Mouse (Mus musculus) adrenal gland, adult (tissue): Measurements from ENCODE around the gene Hoxd3.

Experiments
- DNase-seq, 2 experiments: peaks; one replicate each; pipeline ENCODE4 v3.0.0; 2022 to 2023; ENCODE audit warnings: low spot score in 1 of 2; ENCODE audit not compliant: inconsistent age in 2 of 2

Gene Hoxd3

DNA sequence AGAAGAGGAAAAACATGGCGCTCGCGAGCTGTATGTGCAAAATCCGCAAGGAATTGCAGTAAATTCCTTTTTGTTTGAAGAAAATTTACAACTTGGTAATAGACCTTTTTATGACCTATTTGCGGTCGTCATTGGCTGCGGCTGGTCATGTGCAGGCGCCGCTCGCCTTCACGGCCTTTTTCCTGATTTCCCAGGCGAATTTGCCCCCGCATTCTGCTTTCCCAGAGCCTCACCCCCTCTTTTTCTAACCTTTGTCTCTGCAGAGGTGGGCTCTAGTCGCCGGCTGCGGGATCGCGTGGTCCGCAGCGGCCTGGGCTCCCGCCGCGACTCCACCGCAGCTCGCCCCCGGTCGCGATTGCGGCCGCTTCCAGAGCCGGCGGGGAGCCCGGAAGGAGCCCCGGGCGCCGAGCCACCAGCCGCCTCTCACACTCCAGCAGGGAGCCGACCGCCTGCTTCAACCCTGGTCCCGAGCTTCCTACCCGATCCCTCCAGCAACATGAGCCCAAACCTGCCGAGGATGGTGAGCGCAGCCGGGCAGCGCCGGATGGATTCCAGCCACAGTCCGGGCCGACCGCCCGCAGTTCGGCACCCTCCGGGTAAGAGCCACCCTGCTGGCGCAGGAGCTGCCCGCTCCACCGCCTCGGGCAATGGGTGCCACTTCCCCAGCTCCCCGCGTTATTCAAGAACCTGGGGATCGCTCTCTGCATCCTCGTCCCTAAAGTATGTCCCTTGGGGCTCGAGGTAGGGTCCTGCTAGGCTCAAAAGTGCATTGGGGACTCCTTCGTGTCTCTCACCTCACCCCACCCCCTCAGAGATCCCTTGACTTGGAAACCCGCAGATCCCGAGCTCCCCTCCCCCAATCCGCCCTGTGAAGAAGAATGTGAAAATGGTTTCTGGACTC is at the start of gene Hoxd3, which contains the start of gene Hoxd4:
Hoxd3 (plus strand) TSS at position 207 of the 901 bp plus-strand sequence.
Hoxd4 (plus strand) TSS at position 209 of the 901 bp plus-strand sequence.
- DNase-seq, result peak; percentile 81 to 95

DNA sequence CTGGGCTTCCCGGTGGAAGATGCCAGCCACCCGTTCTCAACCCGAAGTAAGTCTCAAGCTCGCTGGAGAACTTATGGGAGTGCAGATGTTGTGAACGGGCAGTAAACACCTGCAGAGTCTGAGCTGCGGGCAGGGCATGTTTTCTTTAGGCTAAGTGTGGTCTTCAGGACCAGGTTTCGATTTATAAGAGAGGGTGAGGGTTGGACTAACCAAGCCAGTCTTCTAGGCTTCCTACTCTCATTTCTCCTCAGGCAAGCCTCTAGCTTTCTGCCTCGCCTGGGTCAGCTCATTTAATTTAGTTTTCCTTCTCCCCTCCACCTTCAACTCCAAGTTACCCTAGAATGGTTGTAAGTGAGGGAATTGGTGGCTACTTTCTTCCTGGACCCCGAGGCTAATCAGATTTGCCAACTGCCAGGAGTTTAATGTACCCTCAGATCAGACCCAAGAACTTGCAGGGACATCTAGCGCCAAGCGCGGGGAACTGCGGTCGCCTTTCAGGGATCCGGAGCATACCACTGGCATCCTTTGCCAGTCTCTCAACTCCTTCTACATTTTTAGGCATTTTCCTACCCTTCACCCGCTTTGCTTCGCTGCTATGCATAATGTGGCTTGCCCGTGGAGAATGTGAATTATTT is 48.3 kb upstream of the Hoxd3 start:
- DNase-seq, result peak in 1 of 2 experiments; percentile 74

DNA sequence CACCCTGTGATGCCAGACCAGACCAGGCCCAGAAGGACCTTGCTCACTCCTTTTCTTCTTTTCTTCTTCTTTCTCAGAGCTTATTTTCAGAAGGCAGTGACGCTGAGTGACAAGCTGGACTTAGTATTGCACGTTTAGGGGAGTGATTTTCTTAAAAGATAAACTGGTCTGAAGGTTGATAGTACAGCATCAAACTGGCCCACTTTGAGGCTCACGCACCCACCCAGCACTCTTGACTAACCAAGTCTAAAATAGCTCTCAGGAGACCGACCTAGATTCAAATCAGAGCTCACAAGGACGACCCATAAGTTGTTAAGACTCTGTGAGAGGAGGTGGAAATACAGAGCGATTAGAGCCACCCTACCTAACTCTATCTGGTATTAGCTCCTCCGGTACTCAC is 45.3 kb upstream of the Hoxd3 start:
- no peak for DNase-seq

DNA sequence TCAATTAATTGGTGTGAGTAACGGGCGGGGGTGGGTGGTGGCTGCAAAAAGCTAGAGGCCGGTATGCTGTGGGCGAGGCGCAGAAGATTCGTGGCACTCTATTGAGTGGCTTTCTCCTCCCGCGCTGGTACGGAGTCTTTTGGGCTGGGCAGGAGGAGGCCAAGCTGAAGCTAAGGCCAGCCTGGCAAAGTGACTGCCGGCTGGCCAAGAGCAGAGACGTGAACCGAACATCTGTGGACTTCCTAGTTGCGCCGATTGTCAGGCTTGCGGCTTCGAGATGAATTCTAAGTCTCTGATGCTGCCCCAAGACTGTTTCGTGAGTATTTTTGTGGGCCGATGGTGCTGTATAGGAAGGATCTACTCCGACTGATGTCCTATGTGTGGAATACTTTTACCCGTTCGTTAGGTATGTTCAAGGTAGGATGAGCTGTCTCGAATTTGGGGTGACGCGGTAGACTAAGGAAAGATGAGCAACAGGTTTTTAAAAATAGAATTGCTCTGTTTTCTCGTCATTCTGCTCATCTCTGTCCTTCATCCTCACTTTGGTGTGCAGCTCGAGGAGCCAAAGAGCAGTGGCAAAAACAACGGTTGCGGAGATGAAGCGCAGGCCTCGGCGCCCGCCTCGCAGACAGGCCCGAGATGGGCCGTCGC is 44.4 kb upstream of the Hoxd3 start:
- DNase-seq, result peak in 1 of 2 experiments; percentile 52

DNA sequence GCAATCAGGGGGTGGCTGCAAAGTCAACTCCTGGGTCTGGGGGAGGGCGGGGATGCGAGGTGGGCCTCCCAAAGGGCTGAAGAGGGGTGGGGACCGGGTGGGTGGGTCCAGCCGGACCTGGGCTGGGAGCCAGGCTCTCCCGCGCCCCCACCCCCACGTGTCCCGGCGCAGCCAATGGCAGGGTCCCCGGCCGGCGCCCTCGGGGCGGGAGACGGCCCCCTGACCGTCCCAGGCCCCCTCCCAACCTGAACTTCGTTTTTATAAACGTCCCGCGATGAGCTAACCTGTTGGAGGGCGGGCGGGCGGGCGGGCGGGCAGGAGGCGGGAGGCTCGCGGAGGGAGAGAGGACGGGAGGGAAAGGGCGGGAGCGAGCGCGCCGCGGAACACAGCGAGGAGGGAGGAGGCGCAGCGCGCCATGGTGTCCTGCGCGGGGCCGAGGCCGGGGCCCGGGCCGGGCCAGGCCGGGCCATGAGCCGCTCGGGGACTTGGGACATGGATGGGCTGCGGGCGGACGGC is 43.8 kb upstream of the Hoxd3 start, which contains the start of gene Hoxd13:
Hoxd13 (plus strand) TSS at position 469 of the 516 bp plus-strand sequence.
- no peak for DNase-seq

DNA sequence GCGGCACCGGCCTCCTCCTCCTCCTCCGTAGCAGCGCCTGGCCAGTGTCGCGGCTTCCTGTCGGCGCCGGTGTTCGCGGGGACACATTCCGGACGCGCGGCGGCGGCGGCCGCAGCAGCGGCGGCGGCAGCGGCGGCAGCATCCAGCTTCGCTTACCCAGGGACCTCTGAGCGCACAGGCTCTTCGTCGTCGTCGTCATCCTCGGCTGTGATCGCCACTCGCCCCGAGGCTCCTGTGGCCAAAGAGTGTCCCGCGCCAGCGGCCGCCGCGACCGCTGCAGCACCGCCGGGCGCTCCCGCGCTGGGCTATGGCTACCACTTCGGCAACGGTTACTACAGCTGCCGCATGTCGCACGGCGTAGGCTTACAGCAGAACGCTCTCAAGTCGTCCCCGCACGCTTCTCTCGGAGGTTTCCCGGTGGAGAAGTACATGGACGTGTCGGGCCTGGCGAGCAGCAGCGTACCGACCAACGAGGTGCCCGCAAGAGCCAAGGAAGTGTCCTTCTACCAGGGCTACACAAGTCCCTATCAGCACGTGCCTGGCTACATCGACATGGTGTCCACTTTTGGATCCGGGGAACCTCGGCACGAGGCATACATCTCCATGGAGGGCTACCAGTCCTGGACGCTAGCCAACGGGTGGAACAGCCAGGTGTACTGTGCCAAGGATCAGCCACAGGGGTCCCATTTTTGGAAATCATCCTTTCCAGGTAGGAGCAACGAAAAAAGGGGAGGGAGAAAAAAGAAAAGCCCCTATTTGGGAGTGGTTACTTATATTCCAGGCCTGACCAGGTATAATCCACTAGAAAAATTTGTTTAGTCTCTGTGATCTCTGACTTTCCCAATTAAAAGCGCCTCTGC is 43.1 kb upstream of the Hoxd3 start:
- peak in 1 of 2 experiments; percentile 69 for DNase-seq

DNA sequence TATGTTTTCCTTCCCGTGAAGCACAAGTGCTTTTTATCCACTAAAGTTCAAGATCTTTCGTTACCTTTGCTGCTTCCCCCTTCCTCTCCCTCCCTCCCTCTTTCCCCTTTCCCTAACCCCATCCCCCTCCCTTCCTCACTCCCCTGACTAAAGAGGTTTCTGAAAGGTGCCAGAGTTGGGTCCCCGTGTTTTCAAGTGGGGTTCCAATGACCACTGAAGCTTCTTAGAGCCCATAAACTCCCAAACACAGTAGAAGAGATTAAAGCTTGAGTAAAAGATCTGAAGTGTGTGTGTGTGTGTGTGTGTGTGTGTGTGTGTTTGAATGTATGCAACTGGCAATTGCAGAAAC is 42.5 kb upstream of the Hoxd3 start:
- DNase-seq, result no peak

DNA sequence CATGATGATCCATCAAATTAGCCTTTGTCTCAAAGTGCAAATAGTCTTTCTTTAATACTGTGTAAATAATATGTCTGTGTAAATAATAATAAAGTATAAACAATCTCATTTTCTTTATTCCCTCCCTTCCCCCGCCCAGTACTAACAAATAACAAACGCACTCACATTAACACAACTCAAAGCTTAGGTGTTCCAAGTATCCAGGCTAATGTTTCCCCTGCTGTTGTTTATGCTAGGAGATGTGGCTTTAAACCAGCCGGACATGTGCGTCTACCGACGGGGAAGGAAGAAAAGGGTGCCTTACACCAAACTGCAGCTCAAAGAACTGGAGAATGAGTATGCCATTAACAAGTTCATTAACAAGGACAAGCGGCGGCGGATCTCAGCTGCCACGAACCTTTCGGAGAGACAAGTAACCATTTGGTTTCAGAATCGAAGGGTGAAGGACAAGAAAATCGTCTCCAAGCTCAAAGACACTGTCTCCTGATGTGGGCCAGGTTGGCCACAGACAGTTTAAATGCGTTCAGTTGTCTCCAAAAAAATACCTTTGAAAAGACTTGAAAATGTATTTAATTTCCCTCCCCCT is 42.0 kb upstream of the Hoxd3 start:
- no peak for DNase-seq

DNA sequence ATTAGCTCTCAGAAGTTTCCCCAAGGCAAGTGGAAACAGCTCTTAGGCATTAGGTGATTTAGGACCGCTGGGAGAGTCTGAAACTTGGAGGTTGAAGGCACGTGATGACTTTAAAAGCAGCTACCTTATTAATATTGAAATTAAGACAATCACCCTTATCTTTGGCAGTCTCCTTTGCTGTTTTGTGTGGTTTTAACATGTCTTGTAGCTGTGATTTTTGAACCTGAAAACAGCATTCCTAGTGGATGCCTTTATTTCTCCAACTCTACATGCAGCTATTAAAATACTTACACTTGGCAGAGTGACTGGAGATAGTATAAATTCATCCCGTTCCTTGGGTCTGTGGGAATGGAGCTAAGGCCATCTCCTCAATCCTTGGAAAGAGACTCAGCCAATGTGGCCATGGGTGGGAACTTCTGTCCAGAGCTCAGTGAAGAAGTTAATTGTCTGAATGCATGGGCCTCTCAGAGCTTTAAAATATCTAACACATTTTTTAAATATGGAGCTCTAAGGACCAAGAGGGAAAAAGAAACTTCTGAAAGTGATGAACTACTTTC is 41.0 kb upstream of the Hoxd3 start:
- no peak for DNase-seq

DNA sequence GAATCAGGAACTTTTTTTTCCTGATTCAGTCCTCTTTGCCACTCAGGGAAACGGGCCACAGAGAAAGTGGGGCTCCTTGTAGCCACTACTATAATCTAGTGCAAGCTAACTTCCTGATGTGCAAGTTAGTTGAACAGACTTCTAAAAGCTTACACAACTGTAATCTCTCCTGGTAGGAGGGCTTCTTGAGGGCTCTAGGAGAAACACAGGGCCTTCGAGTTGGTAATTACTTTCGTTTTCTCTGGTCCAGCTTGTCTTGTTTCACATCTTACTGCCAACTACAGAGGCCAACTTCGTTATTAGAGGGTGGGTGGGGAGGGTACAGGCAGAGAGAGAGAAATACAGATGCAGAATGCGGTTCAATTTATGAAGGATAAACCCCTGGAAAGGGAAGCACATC is 39.9 kb upstream of the Hoxd3 start:
- DNase-seq, result no peak

DNA sequence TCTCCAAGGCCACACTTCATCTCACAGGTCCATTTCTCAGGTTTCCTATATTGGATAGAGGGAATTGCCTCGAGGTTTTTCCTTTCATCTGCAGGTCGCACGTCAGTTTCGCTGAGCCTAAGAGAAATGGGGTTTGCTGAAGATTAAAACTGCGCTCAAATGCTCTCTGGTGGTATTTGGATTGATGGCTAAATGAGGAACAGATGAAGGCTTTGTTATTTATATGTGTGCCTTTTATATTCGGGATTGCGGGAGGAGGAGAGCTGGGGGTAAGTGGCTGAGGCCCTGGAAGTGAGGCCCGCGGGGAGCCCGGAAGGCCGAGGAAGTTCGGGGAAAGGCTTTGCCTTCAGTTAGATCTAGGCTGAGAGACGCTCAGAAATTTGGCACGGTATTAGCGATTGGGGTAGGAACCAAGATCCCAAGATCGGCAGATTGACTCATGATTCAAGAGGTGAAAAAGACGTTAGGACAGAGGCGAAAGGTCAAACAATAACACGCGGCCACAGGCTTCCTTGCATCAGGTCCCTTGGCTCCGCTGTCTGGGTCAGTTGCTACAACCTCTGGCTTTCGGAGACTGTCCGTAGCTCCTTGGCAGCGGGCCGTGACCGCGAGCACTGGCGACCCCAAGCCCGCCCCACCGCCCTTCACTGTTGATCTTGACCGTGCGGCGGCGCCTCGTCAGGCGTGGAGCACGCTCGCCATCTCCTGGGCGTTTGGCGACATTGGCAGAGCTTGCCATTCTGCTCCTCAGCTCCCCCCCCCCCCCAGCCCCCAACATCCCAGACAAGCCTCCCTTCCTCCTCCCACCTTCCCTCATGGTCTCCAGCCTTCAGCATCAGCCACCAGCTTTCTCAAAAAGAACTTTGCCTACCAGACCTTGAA is 39.0 kb upstream of the Hoxd3 start:
- DNase-seq, result peak; percentile 50 to 76

DNA sequence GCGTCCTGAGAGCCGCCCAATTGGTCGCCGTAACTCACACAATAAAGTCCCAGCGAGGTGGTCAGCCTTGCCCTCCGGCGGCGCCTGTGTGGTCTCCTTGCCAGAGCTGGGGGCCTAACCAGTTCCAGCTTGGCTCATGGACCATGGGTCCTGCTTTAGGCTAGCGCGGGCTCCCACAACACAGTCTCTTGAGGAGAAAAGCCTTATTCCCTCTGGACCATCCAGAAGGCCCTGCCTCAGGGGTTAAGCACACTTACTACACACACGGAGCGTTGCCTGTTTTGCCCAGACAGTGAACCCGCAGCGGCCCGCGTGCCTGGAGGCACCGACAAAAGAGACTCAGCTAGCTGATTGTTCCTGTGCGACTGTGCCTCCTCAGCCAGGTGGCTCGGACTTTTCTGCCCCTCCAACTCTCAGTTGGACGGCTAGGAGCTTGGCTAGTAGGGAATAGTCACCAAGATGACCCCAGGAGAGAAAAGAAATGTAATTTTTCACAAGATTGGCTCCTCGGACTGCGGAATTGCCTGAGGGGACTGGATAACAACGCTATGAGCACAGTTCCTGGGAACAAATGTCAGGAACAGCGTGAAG is 37.8 kb upstream of the Hoxd3 start:
- no peak for DNase-seq

DNA sequence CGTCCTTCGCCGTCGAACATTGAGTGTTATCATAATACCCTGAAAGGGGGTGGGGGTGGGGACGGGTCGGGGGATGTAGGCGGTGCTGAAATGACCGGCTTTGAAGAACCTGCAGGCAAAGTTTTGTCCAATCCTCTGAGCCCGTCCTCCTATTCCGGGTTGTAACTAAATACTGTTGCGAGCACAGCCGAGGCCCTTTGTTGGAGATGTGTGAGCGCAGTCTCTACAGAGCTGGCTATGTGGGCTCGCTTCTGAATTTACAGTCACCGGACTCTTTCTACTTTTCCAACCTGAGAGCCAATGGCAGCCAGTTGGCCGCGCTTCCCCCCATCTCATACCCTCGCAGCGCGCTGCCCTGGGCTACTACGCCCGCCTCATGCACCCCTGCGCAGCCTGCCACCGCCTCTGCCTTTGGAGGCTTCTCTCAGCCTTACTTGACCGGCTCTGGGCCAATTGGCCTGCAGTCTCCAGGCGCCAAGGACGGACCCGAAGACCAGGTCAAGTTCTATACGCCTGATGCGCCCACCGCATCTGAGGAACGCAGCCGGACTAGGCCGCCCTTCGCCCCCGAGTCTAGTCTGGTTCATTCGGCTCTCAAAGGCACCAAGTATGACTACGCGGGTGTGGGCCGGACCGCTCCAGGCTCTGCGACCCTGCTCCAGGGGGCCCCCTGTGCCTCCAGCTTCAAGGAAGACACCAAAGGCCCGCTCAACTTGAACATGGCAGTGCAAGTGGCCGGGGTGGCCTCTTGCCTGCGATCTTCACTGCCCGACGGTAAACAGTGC is 36.7 kb upstream of the Hoxd3 start, which contains the start of gene Hoxd12:
Hoxd12 (plus strand) TSS at position 133 of the 785 bp plus-strand sequence.
- DNase-seq, result peak in 1 of 2 experiments; percentile 23

DNA sequence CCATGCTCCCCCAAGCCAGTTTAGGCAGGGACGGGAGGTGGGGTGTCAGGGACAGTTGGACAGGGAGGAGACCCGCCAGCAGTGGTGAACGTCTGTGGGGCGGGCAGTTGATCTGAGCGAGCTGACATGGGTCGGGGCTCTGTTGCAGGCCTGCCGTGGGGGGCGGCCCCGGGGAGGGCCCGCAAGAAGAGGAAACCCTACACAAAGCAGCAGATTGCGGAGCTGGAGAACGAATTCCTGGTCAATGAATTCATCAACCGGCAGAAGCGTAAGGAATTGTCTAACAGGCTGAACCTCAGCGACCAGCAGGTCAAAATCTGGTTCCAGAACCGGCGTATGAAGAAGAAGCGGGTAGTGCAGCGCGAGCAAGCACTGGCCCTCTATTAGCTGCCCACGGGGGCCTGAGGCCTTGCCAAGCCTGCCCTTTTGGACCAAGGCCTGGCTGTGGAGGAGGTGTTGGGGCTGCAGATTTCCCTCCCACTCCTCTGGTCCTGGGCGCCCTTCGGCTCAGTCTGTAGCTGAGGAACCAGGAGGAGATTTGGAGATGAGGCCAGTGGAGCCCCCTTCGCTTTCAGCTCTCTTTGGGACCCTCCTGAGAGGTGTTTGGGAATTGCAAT is 36.0 kb upstream of the Hoxd3 start:
- no peak for DNase-seq

DNA sequence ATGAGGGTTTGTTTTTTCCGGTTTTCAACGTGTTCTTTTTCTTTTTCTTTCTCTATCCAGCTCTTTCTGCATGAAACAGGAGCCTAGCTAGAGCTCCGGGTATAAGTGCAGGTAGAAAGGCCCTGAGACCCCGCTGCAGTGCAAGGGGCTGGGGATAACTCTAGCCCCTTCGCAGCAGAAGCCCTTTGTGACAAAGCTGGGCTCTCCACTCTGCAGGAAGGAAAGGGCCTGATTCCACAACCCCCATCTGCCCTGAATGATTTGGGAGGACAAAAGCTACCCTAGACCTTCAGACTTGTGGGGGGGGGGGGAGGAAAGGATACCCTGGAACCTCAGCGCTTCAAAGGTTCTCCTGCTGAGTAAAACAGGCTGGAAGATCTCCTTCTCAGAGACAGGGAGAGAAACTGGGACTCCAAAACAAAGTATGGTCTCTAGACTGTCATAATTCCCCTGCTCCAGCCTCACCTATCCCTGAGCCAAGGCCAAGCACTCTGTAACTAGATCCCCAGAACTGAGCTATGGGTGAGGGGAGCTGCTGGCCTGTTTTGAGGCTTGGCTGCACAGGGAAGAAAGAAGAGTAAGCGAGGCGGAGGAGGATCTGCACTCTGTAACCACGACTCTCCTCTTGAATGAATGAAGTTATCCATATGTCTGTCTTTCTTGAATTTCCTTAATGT is 35.2 kb upstream of the Hoxd3 start:
- no peak for DNase-seq

DNA sequence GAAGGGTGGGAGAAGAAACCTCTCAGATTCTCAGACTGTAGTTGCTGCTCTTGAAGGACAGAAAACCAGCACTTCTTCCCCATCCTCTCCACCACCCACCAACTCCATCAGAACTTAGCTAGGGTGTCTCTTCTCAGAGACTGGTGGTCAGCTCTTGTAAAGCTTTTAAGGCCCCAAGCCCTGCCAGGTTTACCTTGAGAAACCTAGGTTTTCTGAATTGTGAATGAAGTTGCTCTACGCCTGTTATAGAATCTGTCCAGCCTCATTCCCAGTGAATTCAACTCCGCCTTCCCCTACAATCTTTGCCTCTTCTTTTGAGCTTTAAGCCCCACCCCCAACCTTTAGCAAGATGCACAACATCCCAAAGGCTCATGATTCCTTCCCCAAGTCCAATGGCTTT is 34.6 kb upstream of the Hoxd3 start:
- no peak for DNase-seq
